Mouse (Mus musculus): Measurements from ENCODE around the gene Arrdc5. TPM values are rescaled to one million over a fixed set of nuclear protein-coding genes. Genes with fewer than 3 reads are reported as not detected.
A peak's percentile ranks its signal among the peaks of the same experiment; 100 is the strongest.

Arrdc5 gene
- total and polyA plus RNA-seq, 3 experiments, result not detected

DNA sequence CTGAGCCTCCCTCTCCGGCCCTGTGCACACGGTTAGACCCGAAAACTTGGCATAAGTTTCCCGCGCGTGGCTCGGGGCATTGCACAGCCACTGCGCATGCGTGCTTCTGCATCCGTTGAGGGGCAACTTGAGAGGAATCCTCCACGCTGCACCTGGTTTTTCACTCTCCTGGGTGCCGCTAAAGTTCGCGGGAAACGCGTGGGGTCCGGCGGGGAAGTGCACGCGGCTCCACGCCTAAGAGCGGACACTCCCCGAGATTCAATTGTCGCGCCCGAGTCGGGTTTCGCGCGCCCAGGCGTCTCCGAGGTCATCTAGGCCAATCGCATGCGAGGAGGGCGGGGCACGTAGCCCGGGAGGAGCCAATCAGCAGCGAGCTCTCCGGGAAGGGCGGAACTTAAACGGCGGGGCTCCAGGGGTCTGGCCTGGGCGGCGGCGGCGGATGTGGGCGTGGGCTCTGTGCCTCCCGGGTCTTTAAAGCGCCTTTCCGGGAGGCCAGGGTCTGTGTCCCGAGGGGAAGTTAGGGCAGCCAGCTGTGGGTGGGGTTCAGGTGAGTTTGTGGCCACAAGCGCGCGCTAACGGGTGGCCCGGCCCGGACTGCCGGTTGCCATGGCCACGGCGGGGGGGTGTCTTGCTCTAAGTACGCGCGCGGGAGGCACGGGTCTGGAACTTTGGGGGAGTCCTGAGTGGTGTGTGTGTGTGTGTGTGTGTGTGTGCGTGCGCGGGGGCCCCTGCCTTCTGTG, 3.9 kb upstream of the Arrdc5 start (continued):
- TF ChIP-seq CHD1 (IDR thresholded peaks at IDR 0.05; ENCODE audit: low read depth, low read length) (no peak), ETS1 (conservative IDR thresholded peaks at IDR 0.05; ENCODE audit: low read depth, low read length) (no peak; the same call in 1 of the 2 replicates), MXI1 (IDR thresholded peaks at IDR 0.05; ENCODE audit: low read depth, low read length) (peak; percentile 90), RAD21 (IDR thresholded peaks at IDR 0.05; ENCODE audit: low read depth, low read length) (no peak), JUN (IDR thresholded peaks at IDR 0.05; ENCODE audit: insufficient read depth, low read depth, low read length) (no peak), USF2 (conservative IDR thresholded peaks at IDR 0.05; ENCODE audit: low read depth, low read length) (no peak), TCF12 (IDR thresholded peaks at IDR 0.05; ENCODE audit: low read depth, low read length) (peak; percentile 70), MAX (IDR thresholded peaks at IDR 0.05; ENCODE audit: low read length) (peak; percentile 48; the same call in 1 of the 2 replicates), MEF2A (IDR thresholded peaks at IDR 0.05; ENCODE audit: borderline replicate concordance, low read depth, low read length) (no peak), RCOR1 (conservative IDR thresholded peaks at IDR 0.05; ENCODE audit: low read depth, low read length) (no peak), CHD2 (IDR thresholded peaks at IDR 0.05; ENCODE audit: low read length) (peak; percentile 73), NRF1 (IDR thresholded peaks at IDR 0.05; ENCODE audit: low read depth, low read length) (peak; percentile 88), USF1 (IDR thresholded peaks at IDR 0.05; ENCODE audit: low read depth, low read length) (no peak), GABPA (IDR thresholded peaks at IDR 0.05; ENCODE audit: insufficient replicate concordance, low read depth, low read length) (no peak), HCFC1 (IDR thresholded peaks at IDR 0.05; ENCODE audit: low read depth, low read length) (peak; percentile 60), NELFE (IDR thresholded peaks at IDR 0.05; ENCODE audit: low read depth, low read length) (peak; percentile 18)

DNA sequence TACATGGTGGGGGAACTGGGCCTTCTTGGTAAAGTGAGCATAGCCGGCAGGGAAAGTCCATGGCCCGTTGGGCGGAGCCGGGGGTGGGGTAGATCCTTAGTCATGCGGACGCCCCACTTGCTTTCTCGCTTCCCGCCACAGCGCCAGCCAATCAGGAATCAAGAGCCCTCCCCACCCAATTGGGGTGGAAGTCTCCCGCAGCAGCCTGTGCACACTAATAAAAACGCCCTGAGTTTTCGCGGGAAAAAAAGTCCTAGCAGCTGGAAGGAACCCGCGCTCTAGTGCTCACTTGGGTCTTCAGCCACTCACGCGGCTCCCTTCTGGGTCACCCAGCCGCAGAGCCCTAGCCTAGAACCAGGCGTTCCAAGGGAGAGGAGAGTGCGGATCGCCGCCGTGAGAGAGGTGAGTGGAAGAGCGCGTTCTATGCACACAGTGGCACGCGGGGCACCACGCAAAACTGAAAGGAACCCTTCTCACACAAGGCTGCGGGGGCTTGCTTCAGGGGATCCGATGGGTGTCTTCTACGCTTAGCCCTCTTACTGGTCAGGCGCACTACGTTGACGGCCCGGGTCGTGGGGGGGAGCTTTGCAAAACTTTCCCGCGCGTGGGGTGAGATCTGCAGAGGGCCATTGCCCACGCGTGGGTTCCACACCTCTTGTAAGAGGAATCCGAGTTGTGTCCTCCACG, 3.2 kb upstream of the Arrdc5 start, which contains the start of gene Uhrf1:
Gene Uhrf1 (plus strand): TSS at position 162 of the 687 bp plus-strand sequence.
- H3K9ac ChIP-seq (ENCODE audit: insufficient read depth, low read depth), result peak within 1 kb of the TSS; percentile 85
- in situ Hi-C loops (cut with MboI; ENCODE audit: low pct_ligation_motif_present, low pct_unique_long_range_greater_than_20kb, low sequenced_read_pairs), result no loop called here
- H3K27me3 ChIP-seq (replicated peaks), result no peaks in the 10 kb centered on the region
- peaks cover 26 to 36% of the 10 kb centered on the region in 2 experiments for H3K36me3 ChIP-seq (replicated peaks in 1 of 2; ENCODE audit: control insufficient read depth in 1 of 2, insufficient read depth in 1 of 2, low read length in 1 of 2)
- peak; percentile 97 for DNase-seq (ENCODE audit: extremely low read depth)
- peaks cover 42% of the 10 kb centered on the region for H3K79me2 ChIP-seq (replicated peaks; ENCODE audit: control insufficient read depth, extremely low read depth, insufficient read depth, poor library complexity, severe bottlenecking)
- peak within 1 kb of the TSS; percentile 77 for H3K4me2 ChIP-seq (ENCODE audit: insufficient read depth, low read depth, poor library complexity, severe bottlenecking)
- peak within 1 kb of the TSS; percentile 87 for H3K27ac ChIP-seq (ENCODE audit: insufficient read depth, low read depth)
- H3K9me3 ChIP-seq (replicated peaks; ENCODE audit: low read length), result no peaks in the 10 kb centered on the region
- peak within 1 kb of the TSS; percentile 81 to 84 (median 81) for H3K4me3 ChIP-seq (replicated peaks in 1 of 3; ENCODE audit: low read depth in 2 of 3, low read length in 2 of 3, poor library complexity in 1 of 3)
- peaks cover 20 to 54% of the 10 kb centered on the region in 2 experiments for H3K4me1 ChIP-seq (ENCODE audit: control insufficient read depth in 1 of 2, insufficient read depth in 2 of 2)
- dilution Hi-C loops (cut with MboI; ENCODE audit: extremely low pct_ligation_motif_present, extremely low pct_unique_long_range_greater_than_20kb, low sequenced_read_pairs), result no loop called here
- TF ChIP-seq IRF4 (IDR thresholded peaks at IDR 0.05; ENCODE audit: low read depth, low read length), result no peak; the same call in 1 of the 2 replicates
- no peak for TF ChIP-seq UBTF (IDR thresholded peaks at IDR 0.05; ENCODE audit: low read depth, low read length)
- peak; percentile 97 for TF ChIP-seq SIN3A (IDR thresholded peaks at IDR 0.05; ENCODE audit: low read length)
- no peak for TF ChIP-seq MEF2A (IDR thresholded peaks at IDR 0.05; ENCODE audit: borderline replicate concordance, low read depth, low read length)
- no peak for TF ChIP-seq ELF1 (IDR thresholded peaks at IDR 0.05; ENCODE audit: low read depth, low read length)
- TF ChIP-seq MXI1 (IDR thresholded peaks at IDR 0.05; ENCODE audit: low read depth, low read length), result no peak
- no peak for TF ChIP-seq EP300 (IDR thresholded peaks at IDR 0.05; ENCODE audit: low read length)
- peak; percentile 57; the same call in 1 of the 2 replicates for TF ChIP-seq BHLHE40 (IDR thresholded peaks at IDR 0.05; ENCODE audit: low read depth, low read length)
- TF ChIP-seq MAFK (IDR thresholded peaks at IDR 0.05; ENCODE audit: insufficient replicate concordance, low read length), result no peak
- peak; percentile 25; the same call in 1 of the 2 replicates for TF ChIP-seq NELFE (IDR thresholded peaks at IDR 0.05; ENCODE audit: low read depth, low read length)
- TF ChIP-seq NRF1 (IDR thresholded peaks at IDR 0.05; ENCODE audit: low read depth, low read length), result no peak
- TF ChIP-seq CTCF (conservative IDR thresholded peaks at IDR 0.05 in 1 of 2, IDR thresholded peaks at IDR 0.05 in 1 of 2; ENCODE audit: low read depth in 2 of 2, low read length in 2 of 2), result no peak
- TF ChIP-seq TBP (conservative IDR thresholded peaks at IDR 0.05; ENCODE audit: low read depth, low read length), result peak; percentile 83
- no peak for TF ChIP-seq SMC3 (IDR thresholded peaks at IDR 0.05; ENCODE audit: low read depth, low read length)
- peak; percentile 78 for TF ChIP-seq TCF12 (IDR thresholded peaks at IDR 0.05; ENCODE audit: low read depth, low read length)
- TF ChIP-seq MYC (IDR thresholded peaks at IDR 0.05; ENCODE audit: low read depth, low read length), result no peak
- TF ChIP-seq USF2 (conservative IDR thresholded peaks at IDR 0.05; ENCODE audit: low read depth, low read length), result no peak
- no peak for TF ChIP-seq ETS1 (conservative IDR thresholded peaks at IDR 0.05; ENCODE audit: low read depth, low read length)
- no peak for TF ChIP-seq POLR2AphosphoS2 (IDR thresholded peaks at IDR 0.05; ENCODE audit: low read depth, low read length)
- TF ChIP-seq JUN (IDR thresholded peaks at IDR 0.05; ENCODE audit: insufficient read depth, low read depth, low read length), result no peak
- TF ChIP-seq JUND (conservative IDR thresholded peaks at IDR 0.05; ENCODE audit: low read depth, low read length), result no peak
- TF ChIP-seq RAD21 (IDR thresholded peaks at IDR 0.05; ENCODE audit: low read depth, low read length), result no peak
- 0 out of 2 replicates have a peak, but pooled peaks have one; percentile 16 for TF ChIP-seq ZNF384 (IDR thresholded peaks at IDR 0.05; ENCODE audit: low read depth, low read length)
- TF ChIP-seq USF1 (IDR thresholded peaks at IDR 0.05; ENCODE audit: low read depth, low read length), result no peak
- TF ChIP-seq MAX (IDR thresholded peaks at IDR 0.05; ENCODE audit: low read length), result peak; percentile 82
- no peak for TF ChIP-seq CHD1 (IDR thresholded peaks at IDR 0.05; ENCODE audit: low read depth, low read length)
- TF ChIP-seq GABPA (IDR thresholded peaks at IDR 0.05; ENCODE audit: insufficient replicate concordance, low read depth, low read length), result no peak
- TF ChIP-seq POLR2A (IDR thresholded peaks at IDR 0.05; ENCODE audit: low read depth, low read length), result peak; percentile 75
- peak; percentile 98 for TF ChIP-seq E2F4 (IDR thresholded peaks at IDR 0.05; ENCODE audit: insufficient replicate concordance, low read depth, low read length)

All from CH12.LX (cell line).